Mouse (Mus musculus) E14TG2a.4 (cell line): ENCODE results near the gene Caprin1.
A peak's percentile ranks its signal among the peaks of the same experiment; 100 is the strongest.

Experiments used
- H3K27me3 ChIP-seq: 2 replicates; pipeline ENCODE4 v1.6.1; 2014; ENCODE audit warnings: low read length, control low read depth; ENCODE audit not compliant: insufficient read depth
- H3K36me3 ChIP-seq: 2 replicates; pipeline ENCODE4 v1.6.1; 2014; ENCODE audit warnings: low read length, control low read depth; ENCODE audit not compliant: insufficient read depth
- H3K4me1 ChIP-seq: replicated peaks from 2 replicates; pipeline ENCODE4 v1.6.1; 2014; ENCODE audit warnings: low read depth, low read length, control low read depth
- H3K4me3 ChIP-seq: replicated peaks from 2 replicates; pipeline ENCODE4 v1.5.1; 2014; ENCODE audit warnings: mild to moderate bottlenecking, low read length
- H3K9me3 ChIP-seq: 2 replicates; pipeline ENCODE4 v1.6.1; 2014; ENCODE audit warnings: low read length, control low read depth
- CTCF ChIP-seq: conservative IDR thresholded peaks from 2 replicates; pipeline ENCODE4 v1.5.1; 2014; ENCODE audit warnings: low read length
- NANOG ChIP-seq: IDR thresholded peaks from 2 replicates; pipeline ENCODE4 v1.6.1; 2014; ENCODE audit warnings: borderline replicate concordance, low read length, mixed read lengths
- POU5F1 ChIP-seq: IDR thresholded peaks from 2 replicates; pipeline ENCODE4 v1.6.1; 2014; ENCODE audit warnings: low read length, borderline replicate concordance

The Caprin1 gene

DNA sequence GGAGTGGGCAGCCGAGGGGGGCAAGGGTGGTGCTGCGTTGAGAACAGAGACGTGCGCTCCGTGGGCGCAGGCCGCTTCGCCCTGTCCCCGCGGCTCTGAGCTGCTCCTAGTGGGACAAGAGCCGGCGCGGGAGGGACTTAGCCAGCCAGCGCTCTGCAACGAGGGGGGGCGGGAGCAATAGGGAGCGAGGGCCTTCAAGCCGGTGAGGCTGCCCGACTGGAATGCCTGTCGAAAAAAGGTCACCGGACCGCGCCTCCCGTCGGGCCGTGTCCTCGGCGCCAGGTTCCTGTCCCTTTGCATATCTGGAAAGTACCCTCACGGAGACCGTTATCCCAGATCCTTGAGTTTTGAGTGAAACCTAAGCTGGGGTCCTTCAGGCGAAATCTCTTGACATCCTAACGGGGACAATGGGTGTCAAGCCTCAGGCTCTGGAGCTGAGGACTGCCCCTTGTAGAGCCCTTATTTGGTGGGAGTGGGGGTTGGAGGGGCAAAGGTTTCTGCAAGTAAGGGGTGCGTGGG lies at the start of gene Caprin1:
Caprin1 (minus strand) TSS at position 159 of the 519 bp plus-strand sequence.
- Histone ChIP-seq H3K4me3 (peak within 1 kb of the TSS; percentile 98), H3K4me1 (peaks cover 35% of the 10 kb centered on the region), H3K27me3 (no peaks in the 10 kb centered on the region), H3K36me3 (peaks cover 34% of the 10 kb centered on the region), H3K9me3 (no peaks in the 10 kb centered on the region)
- TF ChIP-seq POU5F1 = no peak
- TF ChIP-seq CTCF = no peak
- no peak for TF ChIP-seq NANOG

GRCm38 (mm10) chr2:103846875-103847274 lies 49.4 kb upstream of the Caprin1 start:
- H3K4me1 ChIP-seq = peaks cover 26% of the 10 kb centered on the region
- 0 out of 2 replicates have a peak, but pooled peaks cover 3% of the 10 kb centered on the region for H3K9me3 ChIP-seq
- H3K27me3 ChIP-seq = no peaks in the 10 kb centered on the region
- TF ChIP-seq NANOG (no peak), CTCF (no peak), POU5F1 (no peak)
- no peak overlapping the region for H3K4me3 ChIP-seq
- no peaks in the 10 kb centered on the region for H3K36me3 ChIP-seq

DNA sequence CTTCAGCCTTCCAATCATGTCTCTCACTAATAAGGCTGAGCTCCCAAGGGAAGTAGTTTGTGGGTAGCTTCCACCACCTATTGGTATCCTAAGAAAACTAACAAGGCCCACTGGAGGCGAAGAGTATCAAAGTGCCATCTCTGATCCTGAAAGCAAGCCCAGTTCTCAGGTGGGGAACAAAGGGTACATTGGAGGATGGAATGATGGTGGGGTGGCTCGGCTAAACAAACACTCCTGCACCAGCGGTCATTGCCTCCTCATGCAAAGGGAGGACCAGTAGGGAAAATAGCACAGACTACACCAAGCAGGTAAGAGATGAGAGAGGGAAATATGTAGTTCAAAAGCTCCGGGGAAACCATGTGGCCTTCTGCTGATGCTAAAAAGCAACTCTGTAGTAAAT lies 48.8 kb upstream of the Caprin1 start:
- no peaks in the 10 kb centered on the region for H3K27me3 ChIP-seq
- no peak for TF ChIP-seq NANOG
- TF ChIP-seq CTCF = no peak
- TF ChIP-seq POU5F1 = no peak
- peaks cover 30% of the 10 kb centered on the region for H3K4me1 ChIP-seq
- no peak overlapping the region for H3K4me3 ChIP-seq
- 0 out of 2 replicates have a peak, but pooled peaks cover 3% of the 10 kb centered on the region for H3K9me3 ChIP-seq
- H3K36me3 ChIP-seq = no peaks in the 10 kb centered on the region

DNA sequence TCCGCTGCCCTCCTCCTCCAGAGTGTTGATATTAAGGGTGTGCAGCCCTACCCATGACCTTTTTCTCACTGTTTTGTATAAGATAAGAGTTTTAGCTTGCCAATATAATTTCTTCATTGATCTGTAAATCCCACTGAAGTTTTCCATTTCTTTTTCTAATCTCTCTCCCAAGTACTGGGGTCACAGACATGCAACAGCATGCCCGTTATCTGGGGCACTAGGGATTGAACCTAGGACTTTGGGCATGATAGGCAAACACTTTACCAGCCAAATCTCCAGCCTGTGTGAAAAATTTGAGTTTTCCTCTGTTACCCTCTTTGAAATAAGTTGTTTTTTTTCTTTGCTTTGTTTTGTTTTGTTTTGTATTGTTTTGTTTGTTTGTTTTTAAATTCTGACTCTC lies 46.6 kb upstream of the Caprin1 start:
- H3K9me3 ChIP-seq = 0 out of 2 replicates have a peak, but pooled peaks cover 3% of the 10 kb centered on the region
- H3K36me3 ChIP-seq = no peaks in the 10 kb centered on the region
- H3K27me3 ChIP-seq = no peaks in the 10 kb centered on the region
- H3K4me3 ChIP-seq = no peak overlapping the region
- TF ChIP-seq CTCF = no peak
- peaks cover 35% of the 10 kb centered on the region for H3K4me1 ChIP-seq

DNA sequence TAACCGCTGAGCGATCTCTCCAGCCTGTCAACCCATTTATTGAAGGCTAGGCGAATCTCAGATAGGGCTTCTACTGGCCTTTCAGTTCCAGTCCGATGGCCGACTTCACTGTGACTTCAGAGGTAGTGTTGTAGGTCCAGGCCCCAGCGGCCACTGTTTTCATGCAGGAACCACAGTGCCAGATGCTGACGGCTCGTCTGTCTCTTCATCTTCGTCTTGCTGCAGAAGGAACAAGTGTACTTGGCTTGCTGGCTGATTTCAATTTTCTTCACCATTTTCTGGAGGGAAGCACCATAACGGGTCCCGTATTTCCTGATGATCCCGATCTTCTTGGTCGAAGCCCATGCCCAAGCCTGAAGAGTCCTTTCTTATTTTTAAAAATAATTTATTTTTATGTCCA lies 45.9 kb upstream of the Caprin1 start:
- Histone ChIP-seq H3K4me1 (peaks cover 39% of the 10 kb centered on the region), H3K27me3 (no peaks in the 10 kb centered on the region), H3K36me3 (no peaks in the 10 kb centered on the region), H3K4me3 (no peak overlapping the region), H3K9me3 (0 out of 2 replicates have a peak, but pooled peaks cover 3% of the 10 kb centered on the region)
- TF ChIP-seq CTCF (no peak), POU5F1 (no peak), NANOG (no peak)

GRCm38 (mm10) chr2:103842299-103842698 lies 44.9 kb upstream of the Caprin1 start:
- Histone ChIP-seq H3K27me3 (no peaks in the 10 kb centered on the region), H3K36me3 (no peaks in the 10 kb centered on the region), H3K9me3 (no peaks in the 10 kb centered on the region), H3K4me1 (peaks cover 48% of the 10 kb centered on the region), H3K4me3 (no peak overlapping the region)
- TF ChIP-seq CTCF = no peak
- TF ChIP-seq POU5F1 = no peak
- no peak for TF ChIP-seq NANOG

DNA sequence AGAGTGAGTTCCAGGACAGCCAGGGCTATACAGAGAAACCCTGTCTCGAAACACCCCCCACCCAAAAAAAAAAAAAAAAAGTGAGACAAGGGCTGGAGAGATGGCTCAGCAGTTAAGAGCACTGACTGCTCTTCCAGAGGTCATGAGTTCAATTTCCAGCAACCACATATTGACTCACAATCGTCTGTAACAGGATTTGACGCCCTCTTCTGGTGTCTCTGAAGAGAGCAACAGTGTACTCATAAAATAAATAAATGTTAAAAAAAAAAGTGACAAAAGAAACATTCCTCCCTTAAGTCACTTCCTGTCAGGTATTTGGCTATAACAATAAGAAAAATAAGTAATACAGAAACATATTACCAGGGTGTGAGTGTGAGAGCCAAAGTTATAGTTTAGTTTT lies 41.0 kb upstream of the Caprin1 start:
- Histone ChIP-seq H3K9me3 (no peaks in the 10 kb centered on the region), H3K36me3 (no peaks in the 10 kb centered on the region), H3K27me3 (no peaks in the 10 kb centered on the region), H3K4me1 (peaks cover 59% of the 10 kb centered on the region), H3K4me3 (0 out of 2 replicates have a peak overlapping the region, but pooled peaks have one; percentile 37)
- TF ChIP-seq CTCF = peak; percentile 21; the same call in 1 of the 2 replicates
- no peak for TF ChIP-seq POU5F1

- H3K36me3 ChIP-seq = no peaks in the 10 kb centered on the region
- no peak overlapping the region for H3K4me3 ChIP-seq
- TF ChIP-seq CTCF (no peak), NANOG (no peak), POU5F1 (no peak)
- peaks cover 54% of the 10 kb centered on the region for H3K4me1 ChIP-seq
- no peaks in the 10 kb centered on the region for H3K9me3 ChIP-seq
- no peaks in the 10 kb centered on the region for H3K27me3 ChIP-seq
Measured at GRCm38 (mm10) chr2:103837166-103837565, 39.7 kb upstream of the Caprin1 start.

GRCm38 (mm10) chr2:103835614-103836395 lies 38.4 kb upstream of the Caprin1 start:
- no peaks in the 10 kb centered on the region for H3K36me3 ChIP-seq
- TF ChIP-seq NANOG (no peak), CTCF (no peak), POU5F1 (no peak)
- no peaks in the 10 kb centered on the region for H3K27me3 ChIP-seq
- peaks cover 46% of the 10 kb centered on the region for H3K4me1 ChIP-seq
- no peaks in the 10 kb centered on the region for H3K9me3 ChIP-seq
- H3K4me3 ChIP-seq = no peak overlapping the region
